Mouse (Mus musculus) intestine, postnatal 0 days (tissue): Measurements from ENCODE around the gene Ccdc34. TPM values are rescaled to one million over a fixed set of nuclear protein-coding genes. Genes with fewer than 3 reads are reported as not detected.

ENCODE experiments used
- ATAC-seq: fragments of 200-750 bp; cut with Nextera tagmentation; 2 replicates; pipeline ENCODE4 v1.8.0; 2017; ENCODE audit warnings: mild to moderate bottlenecking, moderate TSS enrichment, moderate library complexity
- H3K27ac ChIP-seq: fragments of 300-500 bp; sonication (generic); 2 replicates; pipeline ENCODE4 v1.5.1; 2014; ENCODE audit warnings: mild to moderate bottlenecking, low read depth, low read length, moderate library complexity
- H3K27me3 ChIP-seq: fragments of 300-500 bp; sonication (generic); replicated peaks from 2 replicates; pipeline ENCODE4 v1.6.1; 2014; ENCODE audit warnings: low read length, mixed read lengths; ENCODE audit not compliant: control insufficient read depth, insufficient read depth
- H3K36me3 ChIP-seq: fragments of 300-500 bp; sonication (generic); 2 replicates; pipeline ENCODE4 v1.6.1; 2014; ENCODE audit warnings: mild to moderate bottlenecking, moderate library complexity; ENCODE audit not compliant: control insufficient read depth, insufficient read depth
- H3K4me1 ChIP-seq: fragments of 300-500 bp; sonication (generic); replicated peaks from 2 replicates; pipeline ENCODE4 v1.6.1; 2014; ENCODE audit warnings: antibody characterized with exemption, low read length, mixed read lengths; ENCODE audit not compliant: control insufficient read depth, insufficient read depth
- H3K4me2 ChIP-seq: fragments of 300-500 bp; sonication (generic); replicated peaks from 2 replicates; pipeline ENCODE4 v1.6.1; 2014; ENCODE audit warnings: low read depth, mild to moderate bottlenecking, moderate library complexity
- H3K4me3 ChIP-seq: fragments of 300-500 bp; sonication (generic); 2 replicates; pipeline ENCODE4 v1.5.1; 2014; ENCODE audit warnings: low read depth, low read length
- H3K9ac ChIP-seq: fragments of 300-500 bp; sonication (generic); 2 replicates; pipeline ENCODE4 v1.6.1; 2014; ENCODE audit warnings: mild to moderate bottlenecking, low read depth, low read length
- H3K9me3 ChIP-seq: fragments of 300-500 bp; sonication (generic); 2 replicates; pipeline ENCODE4 v1.6.1; 2016; ENCODE audit warnings: mixed run types; ENCODE audit not compliant: control insufficient read depth
- CTCF ChIP-seq: sonication (generic); IDR thresholded peaks from 2 replicates; pipeline ENCODE4 v1.5.1; 2016; ENCODE audit warnings: low read depth, mild to moderate bottlenecking, control low read depth, antibody characterized with exemption, moderate library complexity
- WGBS: fragments of 180-500 bp; shearing (Covaris S2); extraction: QIAGEN DNeasy Blood & Tissue Kit; methylation state at CpG from one replicate; pipeline ENCODE4 v1.1.7; 2014; 5-methylcytosine and 5-hydroxymethylcytosine counted together
- polyA plus RNA-seq: library from polyadenylated mRNA; unstranded; fragments of >200 nt; fragmentation: Nextera tagmentation; extraction: Ambion mirVana; gene quantifications from 2 replicates; pipeline ENCODE4 v1.2.1, GENCODE M21; 2015

Gene Ccdc34
- polyA plus RNA-seq, 1 experiment from 2014 or later = 25.3 TPM

DNA sequence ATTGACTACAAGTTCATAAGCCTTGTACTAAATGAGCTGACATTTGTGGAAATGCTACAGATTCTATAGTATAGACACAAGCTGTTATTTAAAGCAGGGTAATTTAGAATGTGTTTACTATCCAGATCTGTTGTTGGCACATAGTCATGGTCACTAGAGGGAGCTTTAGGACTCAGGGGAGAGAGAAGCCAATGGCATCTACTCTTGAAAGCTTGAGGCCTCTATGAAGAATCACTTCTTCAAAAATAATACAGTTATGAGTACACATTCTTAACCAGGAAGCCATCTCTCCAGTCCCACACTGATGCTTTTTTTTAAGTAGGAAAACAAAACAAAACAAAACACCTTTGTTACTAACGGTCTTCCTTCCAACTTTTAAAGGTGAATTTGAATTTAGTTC lies 45.5 kb downstream of the Ccdc34 start:
- H3K9ac ChIP-seq = no peak overlapping the region
- H3K4me2 ChIP-seq = no peak overlapping the region
- no peak overlapping the region for H3K27ac ChIP-seq
- H3K27me3 ChIP-seq = no peaks in the 10 kb centered on the region
- WGBS = 98% methylated on average over 1 of the region's 1 CpGs
- H3K4me3 ChIP-seq = no peak overlapping the region
- ATAC-seq = no peak
- peak; percentile 70 for TF ChIP-seq CTCF
- no peaks in the 10 kb centered on the region for H3K36me3 ChIP-seq
- no peaks in the 10 kb centered on the region for H3K9me3 ChIP-seq
- H3K4me1 ChIP-seq = no peaks in the 10 kb centered on the region

DNA sequence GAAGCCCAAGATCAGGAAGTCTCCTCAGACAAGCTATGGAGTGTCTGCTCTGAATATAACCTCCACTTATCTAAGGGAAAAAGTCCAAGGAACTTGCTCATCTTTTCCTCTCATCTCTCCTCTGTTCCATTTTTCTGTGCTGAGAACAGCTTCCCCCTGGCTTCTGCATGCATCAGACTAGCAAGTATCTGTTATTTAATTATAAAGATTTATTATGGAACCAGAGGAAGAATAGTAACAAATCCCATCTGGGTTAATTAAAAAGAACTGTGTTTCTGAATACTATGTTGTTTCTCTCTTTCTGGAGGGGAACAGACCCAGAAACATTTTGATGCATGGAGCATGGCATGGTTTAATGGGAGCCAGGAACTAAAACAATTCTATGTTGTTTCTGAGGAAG lies 51.3 kb downstream of the Ccdc34 start:
- Histone ChIP-seq H3K36me3 (no peaks in the 10 kb centered on the region), H3K4me2 (no peak overlapping the region), H3K27ac (no peak overlapping the region), H3K4me1 (no peaks in the 10 kb centered on the region), H3K4me3 (no peak overlapping the region), H3K27me3 (no peaks in the 10 kb centered on the region), H3K9me3 (no peaks in the 10 kb centered on the region), H3K9ac (no peak overlapping the region)
- no peak for ATAC-seq
- no peak for TF ChIP-seq CTCF

DNA sequence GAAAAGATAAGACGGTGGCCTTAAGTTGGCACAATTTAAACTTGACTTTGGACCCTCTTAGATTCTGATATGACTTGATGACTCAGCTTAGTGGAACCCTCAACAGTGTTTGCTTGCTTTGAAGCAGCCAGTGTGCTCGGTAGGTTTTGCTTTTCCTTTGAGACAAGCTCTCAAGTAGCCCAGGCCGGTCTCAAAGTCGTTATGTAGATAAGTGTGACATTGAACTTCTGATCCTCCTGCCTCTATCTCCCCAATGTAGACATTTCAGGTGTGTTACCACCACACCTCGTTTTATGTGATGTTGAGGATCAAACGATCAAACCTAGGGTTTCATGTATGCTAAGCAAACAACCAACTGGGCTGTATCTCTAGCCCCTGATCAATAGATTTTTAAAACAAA lies 55.4 kb downstream of the Ccdc34 start:
- WGBS = 38% methylated on average over 6 of the region's 6 CpGs
- ATAC-seq = peak; percentile 94
- Histone ChIP-seq H3K9ac (no peak overlapping the region), H3K4me2 (0 out of 2 replicates have a peak overlapping the region, but pooled peaks have one; percentile 17), H3K9me3 (no peaks in the 10 kb centered on the region), H3K4me3 (no peak overlapping the region), H3K27ac (0 out of 2 replicates have a peak overlapping the region, but pooled peaks have one; percentile 41), H3K4me1 (0 out of 2 replicates have a peak, but pooled peaks cover 3% of the 10 kb centered on the region), H3K27me3 (no peaks in the 10 kb centered on the region), H3K36me3 (no peaks in the 10 kb centered on the region)
- no peak for TF ChIP-seq CTCF

DNA sequence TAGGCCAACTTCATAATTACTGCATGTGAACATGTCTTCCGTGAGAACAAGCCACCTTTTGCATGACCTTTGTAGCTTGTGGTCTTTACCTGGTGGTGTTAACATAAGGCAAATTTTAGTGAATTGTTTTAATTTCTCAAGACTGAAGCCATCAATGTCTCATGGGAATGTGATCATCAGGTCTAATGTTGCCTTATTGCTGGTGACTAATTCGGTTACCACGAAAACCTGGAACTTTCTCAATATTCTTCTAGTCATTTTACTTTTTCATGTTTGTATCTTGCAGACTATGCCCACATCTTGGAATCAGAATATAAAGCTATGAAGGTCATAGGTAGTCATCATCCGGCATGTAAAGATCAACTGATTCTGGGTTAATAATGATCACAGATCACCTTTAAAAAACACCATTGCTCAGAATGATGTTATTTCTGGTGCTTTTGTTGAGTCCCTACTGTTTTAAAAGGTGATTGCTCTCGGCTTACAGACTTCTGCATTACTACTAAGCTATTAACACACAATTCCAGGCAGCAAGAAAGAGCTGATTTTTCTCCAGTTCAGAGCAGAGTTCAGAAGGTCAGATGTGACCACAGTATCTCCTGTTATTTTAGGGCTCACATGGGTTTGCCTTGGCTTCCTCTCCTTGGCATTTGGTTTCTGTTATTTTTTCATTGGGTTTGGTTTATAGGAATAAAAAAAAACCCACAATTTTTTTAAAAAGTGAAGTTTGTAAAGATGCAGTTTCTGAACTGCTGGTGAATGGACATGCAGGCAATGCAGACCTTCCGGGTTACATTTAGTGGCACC lies 57.2 kb downstream of the Ccdc34 start:
- no peaks in the 10 kb centered on the region for H3K36me3 ChIP-seq
- no peak for ATAC-seq
- H3K4me2 ChIP-seq = no peak overlapping the region
- H3K27me3 ChIP-seq = no peaks in the 10 kb centered on the region
- 92% methylated on average over 6 of the region's 6 CpGs for WGBS
- H3K4me3 ChIP-seq = no peak overlapping the region
- no peak overlapping the region for H3K27ac ChIP-seq
- TF ChIP-seq CTCF = no peak
- no peaks in the 10 kb centered on the region for H3K9me3 ChIP-seq
- H3K9ac ChIP-seq = no peak overlapping the region
- 0 out of 2 replicates have a peak, but pooled peaks cover 3% of the 10 kb centered on the region for H3K4me1 ChIP-seq

DNA sequence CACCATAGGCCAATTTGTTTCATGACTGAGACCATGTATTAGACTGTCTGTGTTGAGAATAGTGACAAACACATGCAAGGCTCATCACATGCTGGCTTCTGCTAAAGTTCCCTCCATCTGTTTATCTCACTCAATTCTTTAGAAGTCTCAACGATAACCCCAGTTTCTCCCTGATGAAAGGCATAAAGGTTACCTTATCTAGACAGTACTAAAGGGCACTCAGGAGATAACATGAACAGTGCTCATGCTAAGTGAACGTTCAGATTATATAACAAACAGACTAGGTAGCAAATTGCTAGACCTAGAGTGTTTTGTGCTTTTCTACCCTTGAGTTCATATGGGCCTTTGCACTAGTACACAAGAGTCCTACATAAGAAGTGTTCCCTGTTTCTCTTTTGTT lies 59.6 kb downstream of the Ccdc34 start:
- no peak overlapping the region for H3K9ac ChIP-seq
- TF ChIP-seq CTCF = no peak
- no peak overlapping the region for H3K27ac ChIP-seq
- 18% methylated on average over 2 of the region's 2 CpGs for WGBS
- no peak for ATAC-seq
- no peak overlapping the region for H3K4me2 ChIP-seq
- 0 out of 2 replicates have a peak, but pooled peaks cover 3% of the 10 kb centered on the region for H3K4me1 ChIP-seq
- no peak overlapping the region for H3K4me3 ChIP-seq
- no peaks in the 10 kb centered on the region for H3K9me3 ChIP-seq
- no peaks in the 10 kb centered on the region for H3K27me3 ChIP-seq
- no peaks in the 10 kb centered on the region for H3K36me3 ChIP-seq

DNA sequence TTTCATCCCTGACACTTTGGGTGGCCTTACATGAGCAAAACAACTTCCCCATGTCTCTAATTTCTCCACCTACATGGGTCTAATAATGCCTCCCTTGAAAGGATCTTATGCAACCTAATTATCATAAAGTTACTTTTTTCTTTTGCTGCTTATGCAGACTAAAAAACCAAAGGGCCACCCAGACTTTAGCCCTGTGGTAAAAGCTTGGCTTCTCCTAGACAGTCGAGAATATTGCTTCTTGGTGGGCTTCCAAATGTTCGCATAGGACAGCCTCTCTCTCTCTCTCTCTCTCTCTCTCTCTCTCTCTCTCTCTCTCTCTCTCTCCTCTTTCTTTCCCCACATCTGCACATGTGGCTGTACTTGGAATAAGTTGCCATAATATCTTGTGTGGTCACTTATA lies 60.0 kb downstream of the Ccdc34 start:
- Histone ChIP-seq H3K9me3 (no peaks in the 10 kb centered on the region), H3K4me2 (no peak overlapping the region), H3K27ac (no peak overlapping the region), H3K4me3 (no peak overlapping the region), H3K27me3 (no peaks in the 10 kb centered on the region), H3K4me1 (0 out of 2 replicates have a peak, but pooled peaks cover 3% of the 10 kb centered on the region), H3K9ac (no peak overlapping the region), H3K36me3 (no peaks in the 10 kb centered on the region)
- ATAC-seq = no peak
- 61% methylated on average over 2 of the region's 2 CpGs for WGBS
- TF ChIP-seq CTCF = no peak
